Mouse (Mus musculus) forebrain, embryonic 16.5 days (tissue): ENCODE measurements around the gene Frmd8. TPM values are rescaled to one million over a fixed set of nuclear protein-coding genes. Genes with fewer than 3 reads are reported as not detected.

ENCODE experiments used
- ATAC-seq: fragments of 200-750 bp; cut with Nextera tagmentation; 2 replicates; pipeline ENCODE4 v1.8.0; 2017; ENCODE audit warnings: mild to moderate bottlenecking, moderate library complexity
- H3K27ac ChIP-seq: fragments of 300-500 bp; sonication (generic); 2 replicates; pipeline ENCODE4 v1.5.1; 2014; ENCODE audit warnings: low read length, control low read depth
- H3K27me3 ChIP-seq: fragments of 300-500 bp; sonication (generic); replicated peaks from 2 replicates; pipeline ENCODE4 v1.6.1; 2014; ENCODE audit warnings: low read length; ENCODE audit not compliant: control insufficient read depth, insufficient read depth
- H3K36me3 ChIP-seq: fragments of 300-500 bp; sonication (generic); 2 replicates; pipeline ENCODE4 v1.6.1; 2014; ENCODE audit not compliant: control insufficient read depth, insufficient read depth
- H3K4me1 ChIP-seq: fragments of 300-500 bp; sonication (generic); replicated peaks from 2 replicates; pipeline ENCODE4 v1.6.1; 2014; ENCODE audit warnings: low read length; ENCODE audit not compliant: control insufficient read depth, insufficient read depth
- H3K4me2 ChIP-seq: fragments of 300-500 bp; sonication (generic); 2 replicates; pipeline ENCODE4 v1.6.1; 2014; ENCODE audit warnings: mild to moderate bottlenecking, low read length, control low read depth
- H3K4me3 ChIP-seq: fragments of 300-500 bp; sonication (generic); replicated peaks from 2 replicates; pipeline ENCODE4 v1.5.1; 2014; ENCODE audit warnings: mild to moderate bottlenecking, low read length, control low read depth
- H3K9ac ChIP-seq: fragments of 300-500 bp; sonication (generic); replicated peaks from 2 replicates; pipeline ENCODE4 v1.6.1; 2014; ENCODE audit warnings: low read depth, low read length, control low read depth
- H3K9me3 ChIP-seq: fragments of 300-500 bp; sonication (generic); 2 replicates; pipeline ENCODE4 v1.6.1; 2016; ENCODE audit warnings: low read length; ENCODE audit not compliant: control insufficient read depth
- WGBS: fragments of 180-500 bp; shearing (Covaris S2); extraction: QIAGEN DNeasy Blood & Tissue Kit; methylation state at CpG from one replicate; pipeline ENCODE4 v1.1.7; 2014; 5-methylcytosine and 5-hydroxymethylcytosine counted together
- polyA plus RNA-seq: library from polyadenylated mRNA; unstranded; fragments of >200 nt; fragmentation: Nextera tagmentation; extraction: Ambion mirVana; gene quantifications from 2 replicates; pipeline ENCODE4 v1.2.1, GENCODE M21; 2015

Gene Frmd8
- polyA plus RNA-seq, 1 experiment from 2014 or later = 21.5 TPM

DNA sequence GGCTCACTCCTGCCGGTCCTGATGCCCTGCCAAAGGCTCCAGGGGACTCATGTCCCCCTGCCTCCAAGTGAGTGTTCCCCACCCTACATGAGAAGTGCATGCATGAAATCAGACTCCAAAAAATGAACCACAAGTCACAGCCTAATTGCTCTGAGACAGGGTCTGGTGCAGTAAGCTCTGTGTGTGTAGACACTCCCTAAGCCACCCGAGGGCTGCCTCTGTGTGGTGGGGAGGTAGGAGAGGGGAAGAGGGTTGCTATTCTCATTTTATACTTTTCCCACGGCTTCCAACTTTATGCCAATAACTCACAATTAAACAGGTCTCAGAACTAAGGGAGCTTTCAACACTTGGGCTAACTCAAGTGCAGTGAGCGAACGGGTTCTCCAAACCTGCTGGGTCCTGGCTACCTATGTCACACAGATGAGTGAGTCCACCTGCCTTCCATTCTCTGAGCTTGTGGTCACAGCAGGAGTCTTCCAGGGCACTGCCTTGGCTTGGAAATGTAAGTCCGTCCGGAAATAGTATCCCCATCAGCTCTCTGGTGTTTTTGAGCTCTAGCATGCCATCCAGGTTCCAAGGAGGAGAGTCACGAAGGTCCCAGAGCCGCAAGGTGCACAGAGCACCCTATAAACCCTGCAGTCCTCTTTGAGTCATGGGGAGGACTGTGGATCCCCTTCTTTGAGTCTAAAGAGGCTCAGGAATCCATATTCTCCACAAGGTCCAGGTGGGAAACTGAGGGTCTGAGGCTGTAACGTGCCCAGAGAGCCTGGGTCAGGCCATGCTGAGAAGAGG lies 50.1 kb downstream of the Frmd8 start:
- H3K36me3 ChIP-seq = no peaks in the 10 kb centered on the region
- no peak overlapping the region for H3K4me2 ChIP-seq
- H3K27me3 ChIP-seq = no peaks in the 10 kb centered on the region
- H3K27ac ChIP-seq = no peak overlapping the region
- peaks cover 17% of the 10 kb centered on the region for H3K4me1 ChIP-seq
- no peak overlapping the region for H3K9ac ChIP-seq
- 71% methylated on average over 10 of the region's 10 CpGs for WGBS
- no peak for ATAC-seq
- H3K9me3 ChIP-seq = no peaks in the 10 kb centered on the region
- H3K4me3 ChIP-seq = no peak overlapping the region

DNA sequence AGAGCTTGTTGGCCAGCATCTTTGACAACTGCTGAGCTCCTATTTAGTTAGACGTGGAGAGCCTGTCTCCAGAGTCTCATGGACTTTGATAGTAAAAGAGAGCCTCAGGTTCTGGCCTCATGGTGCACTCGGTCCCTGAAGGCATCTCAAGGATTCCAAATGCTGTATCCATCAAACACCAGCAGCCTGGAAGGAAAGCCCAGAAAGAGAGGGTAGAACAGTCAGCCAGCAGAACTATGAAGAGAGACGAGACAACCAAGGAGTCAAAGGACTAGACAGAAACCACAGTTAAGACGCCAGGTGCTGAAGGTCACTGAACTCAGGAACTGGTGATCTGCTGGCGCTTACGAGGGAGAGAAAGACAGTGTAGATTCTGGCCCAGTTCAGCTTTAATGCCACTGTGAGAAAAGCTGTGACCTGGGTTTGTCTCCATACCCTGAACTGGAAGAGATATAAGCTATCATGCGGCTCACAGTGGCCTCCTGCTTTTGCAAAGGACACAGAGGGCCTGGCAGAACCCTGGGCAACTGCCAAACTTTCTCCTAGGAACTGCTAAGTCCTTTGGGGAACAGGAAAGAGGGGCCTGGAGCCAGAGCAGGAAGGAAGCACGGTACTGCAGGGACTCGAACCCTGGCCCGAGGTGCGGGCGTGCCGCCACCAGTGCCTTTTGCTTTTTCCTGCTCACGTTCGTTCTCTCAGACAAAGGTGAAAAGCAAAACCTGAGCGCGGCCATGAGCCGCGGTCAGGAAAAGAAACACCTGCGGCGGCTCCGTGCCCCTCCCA lies 50.8 kb downstream of the Frmd8 start:
- H3K9me3 ChIP-seq = no peaks in the 10 kb centered on the region
- no peak overlapping the region for H3K4me2 ChIP-seq
- H3K36me3 ChIP-seq = no peaks in the 10 kb centered on the region
- 74% methylated on average over 22 of the region's 22 CpGs for WGBS
- H3K4me1 ChIP-seq = peaks cover 17% of the 10 kb centered on the region
- no peaks in the 10 kb centered on the region for H3K27me3 ChIP-seq
- H3K27ac ChIP-seq = no peak overlapping the region
- H3K9ac ChIP-seq = no peak overlapping the region
- no peak overlapping the region for H3K4me3 ChIP-seq
- no peak for ATAC-seq

DNA sequence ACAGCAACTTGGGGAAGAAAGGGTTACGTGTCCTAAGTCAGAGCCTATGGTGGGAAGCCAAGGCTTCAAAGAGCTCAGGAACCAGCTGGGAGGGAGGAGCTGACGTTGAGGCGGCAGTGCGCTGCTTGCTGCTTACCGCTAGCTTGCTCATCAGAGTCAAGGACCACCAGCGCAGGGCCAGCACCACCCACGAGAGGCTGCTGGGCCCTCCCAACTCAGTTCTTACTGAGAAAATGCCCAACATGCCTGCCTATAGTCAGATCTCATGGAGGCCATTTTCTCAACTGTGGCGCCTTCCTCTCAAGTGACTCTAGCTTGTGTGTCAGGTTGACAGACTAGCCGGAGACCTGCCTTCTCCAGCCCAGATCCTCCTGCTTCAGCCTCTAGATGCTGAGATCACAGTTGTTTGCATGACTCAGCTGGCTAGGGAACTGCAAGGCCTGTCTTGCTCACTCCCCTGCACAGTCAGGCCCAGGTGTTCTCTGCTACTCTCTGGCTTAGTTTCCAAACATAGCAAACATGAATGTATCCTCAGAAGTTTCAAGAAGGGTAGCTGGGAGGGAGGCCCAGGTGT lies 51.7 kb downstream of the Frmd8 start:
- Histone ChIP-seq H3K9me3 (no peaks in the 10 kb centered on the region), H3K4me2 (no peak overlapping the region), H3K27ac (peak overlapping the region; percentile 30; the same call in 1 of the 2 replicates), H3K27me3 (no peaks in the 10 kb centered on the region), H3K9ac (no peak overlapping the region), H3K36me3 (no peaks in the 10 kb centered on the region), H3K4me1 (peaks cover 17% of the 10 kb centered on the region), H3K4me3 (no peak overlapping the region)
- WGBS = 22% methylated on average over 9 of the region's 9 CpGs
- ATAC-seq = peak; percentile 54

DNA sequence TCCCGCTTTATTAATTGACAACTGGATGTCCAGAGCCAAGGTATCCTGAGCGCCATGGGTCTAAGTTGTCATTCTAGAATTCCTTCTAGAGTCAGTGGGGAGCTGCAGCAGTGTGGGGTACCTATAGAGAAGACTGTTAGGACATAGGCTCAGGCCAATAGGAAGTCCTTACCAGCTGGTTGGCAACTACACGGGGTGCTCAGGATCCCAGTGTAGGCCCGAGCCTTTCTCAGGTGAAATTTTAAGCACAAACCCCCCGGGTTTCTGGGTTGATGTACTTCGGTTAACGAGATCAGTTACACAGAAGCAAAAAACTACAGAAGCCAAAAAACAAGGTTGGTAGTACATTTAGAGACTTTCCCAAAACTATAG lies 52.3 kb downstream of the Frmd8 start:
- Histone ChIP-seq H3K4me3 (no peak overlapping the region), H3K9me3 (no peaks in the 10 kb centered on the region), H3K27ac (peak overlapping the region; percentile 11; the same call in 1 of the 2 replicates), H3K9ac (no peak overlapping the region), H3K36me3 (no peaks in the 10 kb centered on the region), H3K4me2 (no peak overlapping the region), H3K27me3 (no peaks in the 10 kb centered on the region), H3K4me1 (peaks cover 18% of the 10 kb centered on the region)
- 63% methylated on average over 7 of the region's 7 CpGs for WGBS
- no peak for ATAC-seq

DNA sequence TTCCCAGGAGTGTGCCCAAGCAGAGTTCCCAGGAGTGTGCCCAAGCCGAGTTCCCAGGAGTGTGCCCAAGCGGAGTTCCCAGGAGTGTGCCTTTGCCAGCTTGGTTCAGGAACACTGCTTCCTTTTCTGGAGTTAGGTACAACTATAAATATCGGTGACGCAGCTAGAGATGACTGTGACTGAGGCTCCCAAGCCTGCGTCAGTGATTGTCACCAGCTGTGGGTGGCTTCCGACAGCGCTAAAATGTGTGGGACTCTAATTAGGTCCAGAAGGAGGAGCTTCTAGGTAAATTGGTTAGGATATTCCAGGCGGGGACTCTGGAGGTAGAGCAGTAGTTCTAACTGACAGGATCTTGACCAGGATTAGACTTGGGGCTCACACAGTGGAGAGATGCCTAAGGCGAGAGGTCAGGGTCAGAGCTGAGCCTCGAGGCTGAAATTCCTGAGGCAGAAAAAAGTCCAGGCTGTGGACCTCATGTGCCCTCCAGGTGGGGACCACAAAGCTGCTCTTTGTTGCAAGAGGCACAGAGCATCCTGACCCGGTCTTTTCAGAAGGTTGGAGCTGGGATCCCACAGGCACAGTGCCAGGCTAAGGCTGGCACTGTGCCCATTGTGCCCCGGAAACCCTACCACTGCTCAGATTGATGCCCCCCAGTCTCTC lies 52.8 kb downstream of the Frmd8 start:
- no peak overlapping the region for H3K27ac ChIP-seq
- H3K9ac ChIP-seq = no peak overlapping the region
- H3K36me3 ChIP-seq = no peaks in the 10 kb centered on the region
- no peaks in the 10 kb centered on the region for H3K27me3 ChIP-seq
- H3K4me2 ChIP-seq = no peak overlapping the region
- peaks cover 22% of the 10 kb centered on the region for H3K4me1 ChIP-seq
- ATAC-seq = peak; percentile 14; the same call in 1 of the 2 replicates
- WGBS = 30% methylated on average over 12 of the region's 12 CpGs
- no peaks in the 10 kb centered on the region for H3K9me3 ChIP-seq
- H3K4me3 ChIP-seq = no peak overlapping the region

DNA sequence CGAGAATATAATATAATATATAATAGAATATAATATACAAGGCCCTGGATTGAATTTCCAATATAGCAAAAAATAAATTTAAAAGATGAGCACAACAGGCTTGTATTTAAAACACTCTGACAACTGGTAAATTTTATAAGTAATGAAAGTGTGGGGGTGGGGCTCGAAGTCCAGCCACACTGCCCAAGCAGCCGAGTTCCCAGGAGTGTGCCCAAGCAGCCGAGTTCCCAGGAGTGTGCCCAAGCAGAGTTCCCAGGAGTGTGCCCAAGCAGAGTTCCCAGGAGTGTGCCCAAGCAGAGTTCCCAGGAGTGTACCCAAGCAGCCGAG lies 53.3 kb downstream of the Frmd8 start:
- Histone ChIP-seq H3K36me3 (no peaks in the 10 kb centered on the region), H3K9me3 (no peaks in the 10 kb centered on the region), H3K4me3 (no peak overlapping the region), H3K27me3 (no peaks in the 10 kb centered on the region), H3K4me2 (no peak overlapping the region), H3K9ac (no peak overlapping the region), H3K27ac (no peak overlapping the region), H3K4me1 (peaks cover 22% of the 10 kb centered on the region)
- WGBS = 70% methylated on average over 5 of the region's 5 CpGs
- no peak for ATAC-seq

DNA sequence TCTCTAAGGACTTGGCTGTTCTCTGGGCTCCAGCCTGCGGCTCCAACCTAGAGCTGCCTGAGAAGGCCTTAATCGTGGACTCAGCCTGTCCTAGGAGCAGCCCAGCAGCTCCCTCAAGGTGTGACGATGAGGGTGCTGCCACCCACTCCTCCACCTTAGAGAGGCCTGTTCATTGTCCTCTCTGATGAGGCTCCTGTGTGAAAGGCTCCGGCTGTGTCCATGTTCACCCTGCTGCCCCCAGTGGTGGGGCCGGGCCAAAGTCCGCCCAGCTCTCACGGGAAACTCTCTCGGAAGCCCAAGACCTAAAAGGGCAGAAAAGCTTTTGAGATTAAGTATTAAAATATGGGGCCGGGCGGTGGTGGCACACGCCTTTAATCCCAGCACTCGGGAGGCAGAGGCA lies 55.5 kb downstream of the Frmd8 start:
- no peak overlapping the region for H3K4me3 ChIP-seq
- no peaks in the 10 kb centered on the region for H3K9me3 ChIP-seq
- no peak overlapping the region for H3K9ac ChIP-seq
- H3K27me3 ChIP-seq = no peaks in the 10 kb centered on the region
- peaks cover 22% of the 10 kb centered on the region for H3K4me1 ChIP-seq
- no peak overlapping the region for H3K27ac ChIP-seq
- H3K4me2 ChIP-seq = no peak overlapping the region
- ATAC-seq = no peak
- WGBS = 52% methylated on average over 12 of the region's 12 CpGs
- no peaks in the 10 kb centered on the region for H3K36me3 ChIP-seq

DNA sequence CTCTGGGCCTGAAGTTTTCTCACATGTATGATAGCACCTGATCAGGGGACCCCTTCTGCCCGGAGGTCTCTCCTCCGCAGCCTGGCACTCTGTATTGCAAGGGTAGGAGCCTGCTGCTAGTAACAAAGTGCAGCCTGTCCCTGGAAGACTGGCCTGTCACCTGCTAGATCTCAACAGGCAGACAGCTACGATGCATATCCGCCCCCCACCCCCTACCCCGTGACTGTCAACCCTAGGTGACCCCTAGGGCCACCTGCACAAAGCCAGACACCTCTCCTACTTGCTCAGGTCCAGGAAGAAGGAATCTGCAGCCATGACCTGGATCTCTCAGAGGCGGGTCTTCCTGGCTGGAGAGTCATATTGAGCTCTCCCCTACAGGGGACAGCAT lies 56.5 kb downstream of the Frmd8 start:
- H3K27me3 ChIP-seq = no peaks in the 10 kb centered on the region
- no peaks in the 10 kb centered on the region for H3K9me3 ChIP-seq
- no peak overlapping the region for H3K4me3 ChIP-seq
- H3K9ac ChIP-seq = no peak overlapping the region
- H3K27ac ChIP-seq = no peak overlapping the region
- 80% methylated on average over 6 of the region's 6 CpGs for WGBS
- no peak overlapping the region for H3K4me2 ChIP-seq
- no peaks in the 10 kb centered on the region for H3K36me3 ChIP-seq
- ATAC-seq = no peak
- H3K4me1 ChIP-seq = peaks cover 22% of the 10 kb centered on the region
